Mouse (Mus musculus): Measurements from ENCODE around the gene Itgb5.

Gene Itgb5

GRCm38 (mm10) chr16:33832728-33833428 lies 3.4 kb downstream of the Itgb5 start:
- DNase-seq, result no peak

- no peak for DNase-seq
Observed at GRCm38 (mm10) chr16:33833429-33833753, 3.9 kb downstream of the Itgb5 start.

- peak; percentile 60 to 65 for DNase-seq
Observed at GRCm38 (mm10) chr16:33833781-33834482, 4.5 kb downstream of the Itgb5 start.

GRCm38 (mm10) chr16:33836676-33837075 lies 7.2 kb downstream of the Itgb5 start:
- DNase-seq, result no peak

DNA sequence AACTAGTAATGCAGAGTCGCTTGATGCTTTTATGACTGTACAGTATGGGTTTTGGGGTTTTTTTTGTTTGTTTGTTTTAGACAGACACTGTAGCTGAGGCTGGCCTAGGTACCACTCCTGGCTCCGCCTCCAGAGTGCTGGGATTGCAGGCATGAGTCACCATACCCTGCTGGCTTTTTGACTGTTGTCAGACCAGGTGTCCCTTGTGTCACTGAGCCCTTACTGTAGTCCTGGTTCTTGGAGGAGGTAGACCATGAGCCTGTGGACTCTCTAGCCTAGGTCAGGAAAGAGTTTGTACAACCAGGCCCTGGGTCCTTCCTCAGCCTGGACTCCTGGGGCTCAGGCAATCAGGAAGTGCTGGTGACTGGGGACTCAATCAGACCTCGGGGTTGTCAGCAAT lies 7.7 kb downstream of the Itgb5 start:
- no peak for DNase-seq

- DNase-seq, result no peak
Observed at GRCm38 (mm10) chr16:33840616-33841015, 11.2 kb downstream of the Itgb5 start.

DNA sequence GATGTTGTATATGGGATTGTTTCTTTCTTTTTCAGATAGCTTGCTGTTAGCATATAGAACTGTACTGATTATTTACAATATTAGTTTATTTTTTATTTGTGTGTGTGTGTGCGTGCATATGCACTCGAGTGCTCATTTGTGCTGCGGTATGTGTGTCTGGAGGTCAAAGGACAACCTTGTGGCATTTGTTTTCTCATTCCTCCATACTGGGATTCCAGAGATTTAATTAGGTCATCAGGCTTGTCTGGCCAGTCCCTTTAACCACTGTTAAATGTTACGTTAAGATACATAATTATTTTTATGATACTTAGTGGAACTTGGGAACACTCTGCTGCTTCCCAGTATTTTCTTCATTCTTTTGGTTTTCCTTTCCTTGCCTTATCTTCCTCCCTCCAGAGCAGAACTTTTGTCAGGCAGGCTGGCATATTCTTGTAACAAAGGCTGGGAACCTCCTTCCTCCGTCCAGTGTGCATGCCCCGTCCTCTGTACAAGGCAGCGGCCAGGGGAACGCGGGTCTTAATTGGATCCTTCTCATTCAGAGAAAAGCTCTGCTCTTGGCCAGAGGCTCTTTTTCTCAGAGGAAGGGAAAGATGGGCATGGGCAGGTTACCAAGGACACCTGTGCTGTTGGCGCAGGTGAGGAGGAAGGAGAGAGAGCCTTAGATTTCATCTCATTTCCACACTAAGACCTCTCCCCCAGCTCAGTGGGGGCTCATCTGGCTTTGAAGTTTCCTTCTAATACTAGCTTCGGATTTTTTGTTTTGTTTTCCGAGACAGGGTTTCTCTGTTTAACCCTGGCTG lies 12.8 kb downstream of the Itgb5 start:
- DNase-seq, result no peak

GRCm38 (mm10) chr16:33844150-33844611 lies 14.7 kb downstream of the Itgb5 start:
- no peak for DNase-seq

DNA sequence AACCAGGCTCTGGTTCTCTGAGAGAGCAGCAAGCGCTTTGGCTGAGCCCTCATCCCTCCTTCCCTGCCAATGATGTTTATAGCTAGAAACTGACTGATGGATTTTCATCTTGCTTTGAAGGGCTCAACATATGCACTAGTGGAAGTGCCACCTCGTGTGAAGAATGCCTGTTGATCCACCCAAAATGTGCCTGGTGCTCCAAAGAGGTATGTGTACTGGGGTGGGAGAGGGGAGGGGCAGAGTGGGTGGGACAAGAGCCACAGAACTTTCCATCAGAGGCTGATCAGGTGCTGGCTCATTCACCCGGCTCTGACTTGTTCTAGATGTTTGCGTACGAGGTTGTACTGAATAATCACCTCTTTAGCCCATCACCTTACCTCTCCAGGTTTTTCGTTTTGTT lies 15.4 kb downstream of the Itgb5 start:
- no peak for DNase-seq

DNA sequence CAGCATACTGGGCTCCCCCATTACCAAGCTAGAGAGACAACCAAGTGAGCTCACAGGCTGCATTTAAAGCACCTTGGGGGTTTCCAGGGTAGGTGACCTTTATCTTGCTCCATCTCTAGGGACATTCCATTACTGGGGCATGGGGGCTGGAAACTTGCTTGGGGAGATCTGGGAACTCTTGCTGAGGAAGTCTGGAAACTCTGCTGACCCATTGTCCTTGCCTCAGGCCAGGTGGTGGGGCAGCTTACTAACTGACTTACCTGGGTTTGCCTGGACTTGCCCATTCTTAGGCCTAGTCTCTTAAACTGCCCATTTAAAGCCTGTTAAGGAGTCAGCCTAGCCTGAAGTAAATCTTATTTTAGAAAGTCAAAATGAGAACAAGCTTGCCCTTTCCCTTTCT lies 23.8 kb downstream of the Itgb5 start:
- DNase-seq, result peak in 1 of 2 experiments; percentile 55

DNA sequence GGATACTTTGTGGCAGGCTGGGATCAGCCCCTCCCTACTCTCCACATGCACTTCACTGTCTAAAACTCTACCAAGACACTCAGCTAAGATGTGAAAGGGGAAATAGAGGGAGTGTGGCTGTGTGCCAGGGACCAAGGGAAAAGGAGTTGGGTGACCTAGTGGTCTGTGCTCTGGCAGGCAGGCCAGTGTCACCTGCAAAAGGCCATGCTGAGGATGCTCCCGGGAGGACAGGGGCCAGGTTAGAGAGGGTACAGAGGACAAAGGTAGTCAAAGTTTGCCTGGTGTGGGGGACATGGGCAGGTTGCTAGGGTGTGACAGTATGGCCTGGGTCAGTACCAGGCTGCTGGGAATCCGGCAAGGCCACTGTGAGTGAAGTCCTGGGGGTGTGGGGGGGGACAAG lies 29.3 kb downstream of the Itgb5 start:
- DNase-seq, result no peak

DNA sequence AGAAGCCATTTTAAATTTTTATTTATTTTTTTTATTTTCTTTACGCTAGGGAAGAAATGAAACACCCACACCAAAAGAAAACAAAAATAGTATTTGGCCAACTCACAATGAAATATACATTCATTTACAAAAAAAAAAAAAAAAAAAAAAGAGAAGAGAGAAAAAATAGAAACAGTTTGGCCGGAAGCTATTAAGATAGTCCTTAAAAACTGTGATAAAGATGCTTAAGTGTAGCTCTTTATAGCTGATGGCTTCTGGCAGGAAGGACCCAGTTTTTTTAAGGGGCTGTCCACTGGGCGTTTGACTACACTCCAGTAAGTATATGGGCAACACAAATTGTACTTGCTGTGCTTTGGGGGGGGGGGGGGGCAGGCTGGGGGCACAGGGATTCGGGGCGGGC lies 29.9 kb downstream of the Itgb5 start:
- DNase-seq, result no peak

- DNase-seq, result peak; percentile 90 to 93
Observed at GRCm38 (mm10) chr16:33859988-33860700, 30.7 kb downstream of the Itgb5 start.

DNA sequence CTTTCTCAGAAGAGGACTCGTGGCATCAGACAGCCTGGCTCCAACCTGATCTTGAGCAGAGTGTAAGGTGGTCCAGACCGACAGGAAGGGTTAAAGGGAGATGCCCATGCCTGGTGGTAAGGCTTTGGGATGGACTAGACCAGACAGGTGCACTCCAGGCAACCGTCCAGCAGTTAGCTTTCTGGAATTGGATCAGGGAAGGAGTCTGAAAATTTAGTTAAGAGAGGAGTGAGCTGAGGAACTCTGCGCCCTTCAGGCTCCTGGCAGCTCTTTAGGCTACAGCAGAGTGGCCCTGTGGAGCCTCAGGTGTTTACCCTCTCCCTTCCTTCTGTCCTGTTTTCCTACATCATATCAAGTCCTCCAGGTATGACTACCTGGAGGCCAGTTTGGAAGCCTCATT lies 32.9 kb downstream of the Itgb5 start:
- no peak for DNase-seq

DNA sequence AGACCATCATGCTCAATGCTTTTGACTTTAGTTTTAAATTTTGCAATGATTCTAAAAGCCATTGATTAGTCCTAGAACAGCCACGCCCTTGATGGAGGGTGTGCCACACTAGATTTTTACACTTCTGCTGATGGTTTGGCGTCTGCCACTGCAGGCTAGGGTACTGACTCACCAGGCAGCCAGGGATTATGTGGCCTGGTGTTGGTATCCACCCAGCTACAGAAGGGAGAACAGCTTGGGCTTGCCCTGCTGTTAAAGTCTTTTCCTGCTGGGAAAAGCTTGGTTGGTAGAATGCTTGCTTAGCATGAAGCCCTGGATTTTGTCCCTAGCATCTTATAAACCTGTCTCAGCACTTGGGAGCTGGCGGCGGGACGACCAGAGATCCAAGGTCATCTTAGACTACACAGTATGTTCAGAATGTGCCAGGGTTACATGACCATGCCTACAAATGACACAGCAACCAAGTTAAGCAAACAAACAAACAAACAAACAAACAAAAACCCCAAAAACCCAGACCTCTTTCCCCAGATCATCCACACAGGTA lies 33.8 kb downstream of the Itgb5 start:
- peak; percentile 59 to 66 for DNase-seq

DNA sequence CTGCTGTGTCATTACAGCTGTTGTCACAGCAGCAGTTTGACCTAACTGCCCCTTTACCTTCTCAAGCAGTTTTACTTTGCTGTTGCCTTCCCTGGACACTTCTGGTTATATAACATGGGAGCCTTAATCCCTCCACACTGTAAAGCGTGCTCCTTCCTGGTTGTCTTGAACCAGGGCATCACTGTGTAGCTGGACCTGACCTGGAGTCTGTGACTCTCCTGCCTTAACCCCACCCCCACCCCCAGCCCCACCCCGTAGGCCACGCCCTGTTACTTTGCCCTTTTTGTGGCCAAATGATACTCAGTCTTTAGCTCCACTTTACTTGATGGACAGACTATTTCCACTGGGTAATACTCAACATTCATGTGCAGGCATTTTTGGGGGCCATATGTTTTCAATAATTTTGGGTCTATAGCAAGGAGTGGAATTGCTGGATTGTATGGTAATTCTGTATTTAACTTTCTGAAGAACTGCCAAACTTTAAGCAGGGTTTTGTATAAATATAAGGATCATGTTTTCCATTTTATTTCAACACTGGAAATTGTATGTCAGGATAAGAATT lies 40.8 kb downstream of the Itgb5 start:
- no peak for DNase-seq

DNA sequence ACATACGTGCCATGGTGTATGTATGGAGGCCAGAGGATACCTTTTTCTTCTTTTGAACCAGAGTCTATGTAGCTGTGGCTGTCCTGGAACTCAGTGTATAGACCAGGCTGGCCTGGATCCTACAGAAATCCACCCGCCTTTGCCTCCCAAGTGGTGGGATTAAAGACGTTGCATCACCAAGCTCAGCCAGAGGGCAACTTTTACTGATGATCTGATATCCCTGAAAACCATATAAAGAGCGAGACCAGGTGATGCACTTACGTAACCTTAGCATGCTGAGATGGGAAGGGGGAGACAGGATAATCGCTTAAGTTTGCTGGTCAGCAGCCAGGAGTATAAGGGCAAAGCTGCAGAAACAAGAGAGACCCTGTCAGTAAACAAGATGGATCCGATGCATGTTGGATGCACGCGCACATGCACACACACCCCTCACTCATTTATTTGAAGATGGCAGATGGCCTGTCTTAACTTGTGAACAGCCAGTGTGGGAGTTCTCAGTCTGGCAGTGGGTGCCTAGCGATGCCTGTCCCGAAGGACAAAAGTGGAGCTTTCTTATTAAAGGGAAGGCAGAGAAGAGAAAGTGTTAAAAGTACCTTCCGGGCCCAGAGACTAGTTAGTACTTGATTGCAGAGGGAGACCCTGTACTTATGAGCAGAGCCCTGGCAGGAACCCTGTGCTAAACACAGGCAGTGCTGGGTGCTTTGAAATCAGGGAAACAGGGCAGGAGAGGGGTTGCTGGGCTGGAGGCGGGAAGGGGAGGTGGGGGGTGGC lies 41.7 kb downstream of the Itgb5 start:
- no peak for DNase-seq

- no peak for DNase-seq
Observed at GRCm38 (mm10) chr16:33871865-33872443, 42.5 kb downstream of the Itgb5 start.

DNA sequence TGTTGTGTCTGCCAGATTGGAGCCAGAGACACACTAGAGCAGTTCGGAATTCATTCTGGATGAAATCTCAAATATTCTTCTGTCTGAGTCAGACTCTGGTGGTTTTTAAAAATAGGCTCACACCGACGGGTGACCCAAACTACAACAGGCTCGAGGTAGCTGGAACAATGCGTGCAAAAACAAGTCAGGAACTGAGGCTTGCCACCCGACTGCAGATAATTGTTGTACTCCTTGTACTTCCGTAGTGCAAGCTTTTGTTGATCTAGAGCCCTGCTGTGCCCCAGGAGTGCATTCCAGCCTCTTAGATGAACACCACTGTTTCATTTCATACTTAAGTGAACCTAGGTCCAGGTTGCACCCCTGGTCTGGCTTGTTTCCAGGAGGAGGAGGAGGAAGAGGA lies 43.8 kb downstream of the Itgb5 start:
- DNase-seq, result no peak

DNA sequence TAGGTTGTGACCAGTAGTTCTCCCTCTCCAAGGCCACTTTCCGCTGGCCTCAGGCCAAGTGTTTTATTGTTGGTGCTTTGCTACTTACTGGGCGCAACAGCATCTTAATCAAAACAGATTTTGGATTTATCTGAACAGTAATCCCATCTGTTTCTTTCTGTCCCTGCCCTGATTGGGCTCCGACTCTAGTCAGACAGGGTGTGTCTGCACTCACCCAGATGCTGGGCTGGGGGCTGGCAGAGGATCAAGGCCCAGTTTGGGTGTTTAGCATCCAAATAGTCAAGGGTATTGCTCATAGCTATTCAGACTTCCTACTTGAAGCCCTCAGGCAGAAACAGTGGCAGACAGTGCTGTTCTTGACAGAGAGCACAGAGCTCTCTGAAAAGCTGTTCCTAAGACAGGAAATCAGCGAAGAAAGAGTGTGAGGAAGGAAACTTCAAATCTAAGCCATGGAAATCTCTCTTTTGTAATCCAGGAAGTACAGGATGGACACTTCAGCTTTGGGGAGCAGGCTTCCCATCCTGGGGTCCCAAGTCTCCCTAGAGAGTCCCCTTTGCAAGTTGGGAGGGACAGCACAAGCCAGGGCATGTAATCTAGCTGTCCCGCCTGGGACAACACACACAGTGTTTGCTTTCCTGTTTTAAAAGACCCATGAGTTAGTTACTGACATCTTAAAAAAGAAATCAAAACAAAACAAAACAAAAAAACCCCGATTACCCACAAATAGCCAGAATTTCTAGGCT lies 48.7 kb downstream of the Itgb5 start:
- DNase-seq, result no peak

GRCm38 (mm10) chr16:33879031-33879430 lies 49.6 kb downstream of the Itgb5 start:
- DNase-seq, result no peak
